Mouse (Mus musculus): ENCODE measurements around the gene Olfr979.
"Not testable (repeated sequence)": the region's sequence is repeated elsewhere in the genome, so short reads cannot be mapped to it uniquely, and the experiment has no call there.

Olfr979 gene

GRCm38 (mm10) chr9:40003365-40003764, at the start of gene Olfr979:
TSS of gene Olfr979 (minus strand) at chr9:40003465.
- DNase-seq (ENCODE audit: low read depth, low spot score): no peak

GRCm38 (mm10) chr9:40050138-40050537, 46.9 kb upstream of the Olfr979 start:
- no peak for DNase-seq (ENCODE audit: low read depth, low spot score)

- no peak for DNase-seq (ENCODE audit: low read depth, low spot score)
These were observed 17.9 kb upstream of the Olfr979 start, which contains the start of gene Olfr981 for GRCm38 (mm10) chr9:40021164-40021563. TSS of gene Olfr981 (plus strand) at chr9:40021464.

DNA sequence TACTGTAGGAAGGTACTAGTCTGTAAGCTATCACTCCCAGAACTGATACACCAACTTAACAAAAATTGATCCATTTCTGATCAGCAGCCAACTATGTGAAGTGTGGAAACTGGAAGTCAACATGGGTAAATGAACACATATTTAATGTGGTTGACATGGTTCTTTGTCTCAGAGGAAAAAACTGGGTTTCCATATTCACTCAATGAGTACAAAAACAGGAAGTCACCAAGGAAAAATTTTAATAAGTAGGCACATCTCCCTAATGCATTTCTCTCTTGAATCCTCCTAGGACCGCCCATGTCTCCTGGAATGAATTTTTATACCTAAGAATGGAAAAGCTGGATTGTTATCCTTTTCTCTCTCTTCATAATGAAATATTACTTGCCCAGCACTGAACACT, 6.2 kb upstream of the Olfr979 start, which contains the start of gene Olfr980:
Olfr980 (minus strand) TSS at position 101 of the 400 bp plus-strand sequence.
- DNase-seq (ENCODE audit: low read depth, low spot score): no peak

DNA sequence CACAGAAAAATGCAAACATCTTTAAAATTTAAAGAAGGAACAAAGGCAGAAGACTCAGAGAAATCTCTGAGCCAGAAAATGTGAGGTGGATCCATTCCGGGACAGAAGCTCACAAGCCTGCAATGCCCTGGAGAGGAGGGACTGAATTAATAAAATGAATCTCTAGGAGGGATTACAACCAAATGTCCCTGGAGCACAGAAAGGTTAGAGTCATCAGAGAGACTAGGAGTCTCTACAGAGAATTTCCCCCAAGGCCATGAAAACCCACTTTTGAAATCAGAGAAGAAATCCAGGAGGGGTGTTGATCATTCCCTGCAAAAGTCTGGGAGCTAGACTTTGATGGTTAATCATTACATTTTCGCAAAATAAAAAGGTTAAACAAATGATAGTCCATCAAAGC, 11.5 kb downstream of the Olfr979 start, which contains the start of gene Olfr978:
Olfr978 (plus strand) TSS at position 301 of the 400 bp plus-strand sequence.
- no peak for DNase-seq (ENCODE audit: low read depth, low spot score)

- DNase-seq (ENCODE audit: low read depth, low spot score): not testable (repeated sequence)
These were observed 26.6 kb downstream of the Olfr979 start for GRCm38 (mm10) chr9:39976581-39977145.

DNA sequence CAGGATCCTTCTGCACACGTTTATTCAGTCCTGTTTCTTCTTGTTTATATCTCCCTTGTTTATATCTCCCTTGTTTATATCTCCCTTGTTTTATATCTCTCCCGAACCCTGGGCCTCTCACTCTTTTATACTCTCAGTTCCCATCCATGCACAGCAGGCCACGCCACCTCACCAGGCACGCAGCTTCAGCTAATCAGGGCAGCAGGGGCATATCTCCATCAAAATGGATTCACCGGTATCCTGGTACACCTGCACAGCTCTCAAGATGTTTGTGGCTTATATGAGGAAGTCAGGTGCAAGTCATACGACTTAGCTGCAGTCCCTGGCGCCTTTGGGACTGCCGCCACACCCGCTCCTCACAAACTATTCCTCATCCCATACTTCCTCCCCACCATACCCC, 42.2 kb downstream of the Olfr979 start, which contains the start of gene Olfr976:
Olfr976 (minus strand) TSS at position 101 of the 400 bp plus-strand sequence.
- not testable (repeated sequence) for DNase-seq (ENCODE audit: low read depth, low spot score)

GRCm38 (mm10) chr9:39951946-39952345, 51.3 kb downstream of the Olfr979 start, which contains the start of gene Olfr975:
TSS of gene Olfr975 (minus strand) at chr9:39952046.
- DNase-seq (ENCODE audit: low read depth, low spot score): no peak
